Mouse (Mus musculus) small intestine, adult 10 weeks (tissue): ENCODE measurements around the gene Higd1b. TPM values are rescaled to one million over a fixed set of nuclear protein-coding genes. Genes with fewer than 3 reads are reported as not detected.

Experiments
- polyA plus RNA-seq: library from polyadenylated mRNA; stranded (reverse); fragments of 350-450 nt; fragmentation: Illumina TruSeq; extraction: RNeasy Lipid Tissue Mini Kit (QIAGEN cat#74804); gene quantifications from one replicate; pipeline ENCODE4 v1.2.3, GENCODE M21; 2014; ENCODE audit warnings: low replicate concordance

The Higd1b gene
- polyA plus RNA-seq: not detected

DNA sequence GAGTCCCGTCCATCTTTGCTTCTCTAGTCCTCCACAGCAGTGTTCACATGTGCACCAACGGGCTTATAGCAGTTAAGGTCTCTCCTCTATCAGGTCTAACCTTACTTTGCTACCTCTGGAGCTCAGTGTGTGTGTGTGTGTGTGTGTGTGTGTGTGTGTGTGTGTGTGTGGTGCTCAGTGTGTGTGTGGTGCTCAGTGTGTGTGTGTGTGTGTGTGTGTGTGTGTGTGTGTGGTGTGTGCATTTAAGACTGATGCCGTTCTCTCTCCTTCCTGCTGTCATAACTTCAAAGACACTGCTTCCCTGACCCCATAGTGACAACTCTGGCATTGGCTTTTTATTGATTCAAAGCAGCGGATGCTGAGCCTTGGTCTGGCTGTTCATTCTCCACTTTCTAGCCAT lies at the start of gene Higd1b:
Gene Higd1b, plus strand, starts transcription at position 301 of the 400 bp plus-strand sequence.

GRCm38 (mm10) chr11:102819021-102819782 lies 16.4 kb upstream of the Higd1b start, which contains the start of gene Gjc1:
Gjc1 (minus strand) TSS chr11:102819700.

GRCm38 (mm10) chr11:102880585-102881313 lies 45.1 kb downstream of the Higd1b start, which contains the start of the genes Eftud2 and Ccdc103:
Eftud2 (minus strand) TSS chr11:102880985.
Ccdc103 (plus strand) TSS chr11:102881204.

GRCm38 (mm10) chr11:102884616-102885219 lies 49.1 kb downstream of the Higd1b start, which contains the start of gene Fam187a:
Fam187a (plus strand) TSS chr11:102885169.

Other genes starting within 250 kb of the Higd1b start
- gene Fzd2, start 231.5 kb upstream of the Higd1b start, polyA plus RNA-seq: 0.82 TPM
- gene Meioc, start 172.1 kb upstream of the Higd1b start, polyA plus RNA-seq: not detected
- 28.0 TPM for gene Ccdc43, start 138.1 kb upstream of the Higd1b start, polyA plus RNA-seq
- 0.07 TPM for gene Adam11, start 74.4 kb upstream of the Higd1b start, polyA plus RNA-seq
- gene Gjc1, start 16.1 kb upstream of the Higd1b start, polyA plus RNA-seq: 6.4 TPM
- gene Eftud2, start 45.1 kb downstream of the Higd1b start, polyA plus RNA-seq: 19.1 TPM
- gene Ccdc103, start 45.4 kb downstream of the Higd1b start, polyA plus RNA-seq: not detected
- gene Fam187a, start 49.3 kb downstream of the Higd1b start, polyA plus RNA-seq: not detected
- gene Gfap, start 65.1 kb downstream of the Higd1b start, polyA plus RNA-seq: not detected
- 0.67 TPM for gene Kif18b, start 89.3 kb downstream of the Higd1b start, polyA plus RNA-seq
- not detected for gene C1ql1, start 110.8 kb downstream of the Higd1b start, polyA plus RNA-seq
- 7.2 TPM for gene Nmt1, start 192.3 kb downstream of the Higd1b start, polyA plus RNA-seq
- 3.3 TPM for gene Dcakd, start 192.5 kb downstream of the Higd1b start, polyA plus RNA-seq